Mouse (Mus musculus) layer of hippocampus, adult 18-20 months (tissue): ENCODE data around the gene Faxc. TPM values are rescaled to one million over a fixed set of nuclear protein-coding genes. Genes with fewer than 3 reads are reported as not detected.

ENCODE experiments used
- DNase-seq, 2 experiments: peaks; one replicate each; pipeline ENCODE4 v3.0.0; 2022; ENCODE audit warnings: low spot score in 2 of 2
- long read RNA-seq: library from polyadenylated mRNA; stranded (forward); transcript quantifications from one replicate; pipeline ENCODE4 v2.0.0, GENCODE M21; 2021
- total RNA-seq, 2 experiments: library from RNA; stranded (reverse); gene quantifications; 2 replicates each; pipeline ENCODE4 v1.2.3; 2021

The Faxc gene
- 10 to 100 TPM; 47.8 to 49.8 TPM for total RNA-seq
- long read RNA-seq, full-length matches to known transcripts: 11 of 18 reads
- long read RNA-seq, partial matches to known transcripts: 0 of 18 reads
- long read RNA-seq, other reads (novel, unspliced or antisense): 7 of 18 reads

- peak; percentile 44 to 64 for DNase-seq
Observed at GRCm38 (mm10) chr4:21930971-21931771, at the start of gene Faxc. TSS of gene Faxc (plus strand) at chr4:21931329.

DNA sequence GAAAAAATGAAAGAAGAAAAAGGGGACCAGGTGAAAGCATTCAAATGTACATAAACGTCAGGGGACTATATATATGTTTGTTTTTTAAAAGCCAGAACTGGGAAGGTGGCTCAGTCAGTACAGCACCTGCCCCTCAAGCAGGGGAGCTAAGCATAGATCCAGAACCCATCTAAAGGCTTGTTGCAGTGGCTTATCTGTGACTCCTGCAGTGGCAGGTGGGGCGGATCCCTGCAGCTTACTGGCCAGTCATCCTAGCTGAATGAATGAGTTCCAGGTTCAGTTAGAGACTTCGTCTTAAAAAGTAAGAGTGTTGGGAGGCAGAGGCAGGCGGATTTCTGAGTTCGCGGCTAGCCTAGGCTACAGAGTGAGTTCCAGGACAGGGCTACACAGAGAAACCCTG lies 48.3 kb upstream of the Faxc start:
- DNase-seq: no peak

GRCm38 (mm10) chr4:21885831-21886230 lies 45.3 kb upstream of the Faxc start:
- DNase-seq: no peak

GRCm38 (mm10) chr4:21931772-21932630 lies 872 bp downstream of the Faxc start:
- peak in 1 of 2 experiments; percentile 40 for DNase-seq

DNA sequence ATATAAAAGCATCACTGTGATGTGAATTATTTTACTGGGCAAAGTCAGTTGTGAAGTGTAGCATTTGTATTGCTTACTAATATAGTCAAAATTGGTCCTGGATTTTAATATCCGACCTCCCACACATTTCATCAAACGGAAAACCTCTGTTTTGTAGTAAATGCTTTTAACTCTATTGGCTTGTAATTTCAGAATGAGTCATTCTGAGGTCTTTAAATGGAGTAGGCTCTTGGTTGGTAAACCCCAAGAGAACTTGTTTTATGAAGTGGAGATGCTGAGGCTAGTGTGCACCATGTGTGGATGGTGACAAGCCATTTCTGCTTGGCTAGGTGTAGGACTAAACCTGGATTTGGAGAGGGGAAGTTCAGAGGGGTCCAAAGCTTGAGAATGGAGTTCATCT lies 4.2 kb downstream of the Faxc start:
- DNase-seq: no peak

DNA sequence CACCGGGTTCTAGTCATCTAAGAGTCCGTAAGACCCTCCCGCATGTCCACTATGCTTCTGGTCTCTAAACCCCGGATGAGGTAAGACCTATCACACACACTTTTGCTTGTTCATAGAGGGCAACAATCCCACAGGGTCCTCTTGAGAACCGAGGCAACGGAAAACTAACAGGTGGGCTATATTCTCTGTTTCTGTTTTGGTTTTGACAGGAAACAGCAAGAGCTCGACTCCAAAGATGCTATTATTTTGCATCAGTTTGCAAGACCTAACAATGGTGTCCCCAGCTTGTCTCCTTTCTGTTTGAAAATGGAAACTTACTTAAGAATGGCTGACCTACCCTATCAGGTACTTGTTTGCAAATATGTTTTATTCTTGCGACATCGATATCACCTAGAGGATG lies 5.3 kb downstream of the Faxc start:
- no peak for DNase-seq

- DNase-seq: no peak
Observed at GRCm38 (mm10) chr4:21937890-21938289, 6.8 kb downstream of the Faxc start.

- DNase-seq: no peak
Observed at GRCm38 (mm10) chr4:21944672-21945071, 13.5 kb downstream of the Faxc start.

GRCm38 (mm10) chr4:21951444-21951843 lies 20.3 kb downstream of the Faxc start:
- peak in 1 of 2 experiments; percentile 71 for DNase-seq

GRCm38 (mm10) chr4:21952255-21952654 lies 21.1 kb downstream of the Faxc start:
- DNase-seq: no peak

- DNase-seq: peak in 1 of 2 experiments; percentile 37
Observed at GRCm38 (mm10) chr4:21957570-21958321, 26.6 kb downstream of the Faxc start.

DNA sequence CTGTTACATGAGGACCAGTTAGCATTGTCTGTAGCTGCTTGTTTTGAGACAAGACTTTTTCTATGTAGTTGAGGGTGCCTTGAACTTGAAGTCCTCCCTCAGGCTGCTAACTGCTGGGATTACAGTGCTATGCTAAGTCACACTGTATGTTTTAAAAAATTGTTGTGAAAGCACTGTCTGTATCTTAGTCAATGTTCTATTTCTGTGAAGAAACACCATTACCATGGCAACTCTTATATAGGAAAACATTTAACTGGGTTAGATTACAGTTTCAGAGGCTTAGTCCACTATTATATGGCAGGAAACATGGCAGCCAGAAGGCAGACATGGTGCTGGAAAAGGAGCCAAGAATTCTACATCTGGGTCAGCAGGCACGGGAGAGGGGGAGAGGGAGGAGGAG lies 40.8 kb downstream of the Faxc start:
- no peak for DNase-seq

- no peak for DNase-seq
Observed at GRCm38 (mm10) chr4:21974126-21974525, 43.0 kb downstream of the Faxc start.

DNA sequence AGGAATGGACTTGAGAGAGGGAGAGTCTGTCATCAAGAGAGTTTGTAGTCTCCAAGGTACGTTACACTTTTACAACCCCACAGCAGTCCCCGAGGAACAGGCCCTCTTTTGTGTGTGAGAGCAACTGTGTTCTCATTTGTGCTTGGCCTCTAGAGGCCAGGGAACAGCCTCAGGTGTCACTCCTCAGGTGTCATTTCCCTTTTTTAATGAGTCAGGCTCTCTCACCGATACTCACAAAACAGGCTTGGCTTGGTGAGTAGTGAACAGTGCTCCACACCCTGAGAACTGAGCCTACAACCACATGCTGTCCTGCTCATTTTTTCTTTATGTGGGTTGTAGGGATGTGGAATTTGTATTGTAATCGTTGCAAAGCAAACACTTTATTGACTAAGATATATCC lies 49.3 kb downstream of the Faxc start:
- no peak for DNase-seq

DNA sequence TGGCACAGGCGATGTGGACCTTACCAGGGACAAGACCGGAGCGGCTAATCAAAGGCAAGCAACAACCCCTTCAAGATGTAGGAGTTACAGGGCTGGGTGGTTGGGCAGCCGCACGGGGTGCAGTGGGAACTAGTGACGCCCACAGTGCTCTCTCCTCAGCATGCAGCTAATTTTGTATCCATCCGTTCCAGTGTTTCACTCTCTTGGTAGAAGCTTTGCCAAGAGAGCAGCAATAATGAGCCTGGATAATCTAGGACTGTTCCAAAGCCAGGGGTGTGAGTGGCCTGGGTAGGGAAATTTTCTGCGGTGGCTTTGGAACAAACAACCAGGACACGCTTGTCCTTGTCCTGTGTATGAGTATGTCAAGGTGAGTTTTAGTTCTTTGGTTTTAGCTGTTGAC lies 51.3 kb downstream of the Faxc start:
- peak in 1 of 2 experiments; percentile 53 for DNase-seq

GRCm38 (mm10) chr4:21986857-21987256 lies 55.7 kb downstream of the Faxc start:
- DNase-seq: no peak

DNA sequence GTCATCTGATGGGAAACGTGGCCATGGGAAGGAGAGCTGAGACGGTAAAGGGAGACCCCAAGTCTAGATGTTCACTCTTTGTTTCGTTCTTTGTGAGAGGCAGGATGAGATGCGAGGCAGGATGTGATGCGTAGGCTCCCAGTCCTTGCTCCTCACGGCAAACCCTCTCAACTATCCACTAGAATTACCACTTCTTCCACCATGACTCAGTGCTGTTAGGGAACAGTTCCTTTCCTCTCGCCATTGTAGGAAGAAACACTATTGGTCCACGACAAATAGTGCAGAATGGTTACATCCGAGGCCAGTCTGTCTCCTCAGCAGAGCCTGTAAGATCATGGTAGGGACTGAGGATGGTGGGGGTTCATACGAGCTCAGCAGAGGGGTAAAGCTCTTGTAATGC lies 56.3 kb downstream of the Faxc start:
- DNase-seq: no peak

GRCm38 (mm10) chr4:21989571-21990091 lies 58.5 kb downstream of the Faxc start:
- DNase-seq: no peak

DNA sequence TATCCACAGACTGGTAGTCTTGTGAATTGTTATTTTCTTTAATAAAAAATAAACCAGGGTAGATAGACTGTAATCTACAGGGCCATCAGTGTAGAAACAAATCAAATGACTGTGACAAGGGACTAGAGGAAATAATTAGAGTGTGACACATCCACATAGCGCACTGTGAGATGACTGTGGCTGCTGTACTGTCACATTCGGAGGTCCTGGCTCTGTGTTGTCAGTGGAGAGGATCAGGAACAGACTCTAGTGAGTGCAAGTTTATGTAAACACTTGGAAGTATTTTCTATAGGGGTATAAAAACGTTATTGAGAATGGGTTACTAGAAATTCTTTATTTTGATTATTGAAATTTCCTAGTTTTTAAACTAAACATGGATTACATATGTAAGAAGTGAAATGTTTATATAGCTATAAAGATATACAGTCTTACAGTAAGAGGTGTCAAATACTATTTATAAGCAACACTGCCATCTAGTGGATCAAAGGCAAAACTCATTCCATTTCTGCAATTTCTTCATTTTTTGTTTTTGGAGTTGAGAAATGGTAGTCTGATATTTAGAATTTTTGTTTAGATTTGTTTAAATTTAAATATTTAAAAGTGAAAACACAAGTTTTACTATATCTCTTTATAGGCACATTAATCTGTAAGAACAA lies 59.6 kb downstream of the Faxc start:
- DNase-seq: no peak

DNA sequence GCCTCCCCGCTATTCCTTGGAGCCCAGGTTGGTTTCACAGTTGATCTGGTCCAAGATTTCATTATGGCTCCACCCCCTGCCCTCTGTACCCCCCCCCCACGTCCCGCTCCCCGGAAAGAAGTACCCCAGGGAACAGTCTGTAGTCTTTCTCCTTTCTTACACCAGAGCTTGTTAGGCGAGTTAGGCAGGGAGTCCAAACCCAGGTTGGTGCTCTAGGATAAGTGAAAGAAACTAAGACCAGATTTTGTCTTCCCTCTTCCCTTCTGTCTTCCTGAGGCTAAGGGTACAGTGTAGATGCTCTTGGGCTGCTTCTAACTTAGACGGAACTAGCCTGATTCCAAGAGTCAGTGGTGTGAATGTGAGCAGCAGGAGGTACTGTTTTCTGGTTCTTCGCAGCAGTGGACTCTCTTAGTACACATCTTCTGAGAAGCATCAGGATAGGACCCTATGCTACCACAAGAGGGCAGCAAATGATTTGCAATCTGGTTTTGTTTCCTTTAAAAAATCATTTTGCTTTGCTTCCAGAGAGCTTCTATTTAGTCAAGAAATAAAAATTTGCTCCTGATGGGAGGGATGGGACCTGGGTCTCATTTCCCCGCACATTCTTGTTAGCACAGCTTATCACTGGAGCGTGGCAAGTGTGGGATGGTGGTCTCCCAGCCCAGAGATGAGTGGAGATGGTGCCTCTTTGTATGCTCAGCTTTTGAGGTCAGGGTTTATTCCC lies 86.7 kb downstream of the Faxc start:
- DNase-seq: peak; percentile 48 to 87
